Mouse (Mus musculus): Measurements from ENCODE around the gene Ppm1d. TPM values are rescaled to one million over a fixed set of nuclear protein-coding genes. Genes with fewer than 3 reads are reported as not detected.

The Ppm1d gene
- polyA plus RNA-seq, 1 experiment = 3.4 TPM

- TF ChIP-seq GATA1 (IDR thresholded peaks at IDR 0.05; ENCODE audit: low read length) (no peak), TAL1 (IDR thresholded peaks at IDR 0.05; ENCODE audit: low read length) (no peak)
- H3K9me3 ChIP-seq (ENCODE audit: control insufficient read depth, low read length) = peaks cover 4% of the 10 kb centered on the region
- peak overlapping the region; percentile 70 for H3K4me3 ChIP-seq (replicated peaks)
These were observed 2.3 kb downstream of the Ppm1d start for GRCm38 (mm10) chr11:85313361-85313760.

GRCm38 (mm10) chr11:85323567-85324330 is 12.7 kb downstream of the Ppm1d start:
- H3K36me3 ChIP-seq (ENCODE audit: control insufficient read depth) = peaks cover 88% of the 10 kb centered on the region
- no peak overlapping the region for H3K4me3 ChIP-seq (replicated peaks)
- H3K4me1 ChIP-seq (ENCODE audit: control insufficient read depth) = peaks cover 35% of the 10 kb centered on the region
- H3K9me3 ChIP-seq (ENCODE audit: control insufficient read depth, low read length) = peaks cover 2% of the 10 kb centered on the region; the same call in 1 of the 2 replicates
- no peaks in the 10 kb centered on the region for H3K27me3 ChIP-seq (ENCODE audit: control insufficient read depth)
- TF ChIP-seq GATA1 (IDR thresholded peaks at IDR 0.05; ENCODE audit: low read length) (no peak), TAL1 (IDR thresholded peaks at IDR 0.05; ENCODE audit: low read length) (no peak)

More at GRCm38 (mm10) chr11:85313361-85313760, 2.3 kb downstream of the Ppm1d start:
- Histone ChIP-seq H3K27me3 (ENCODE audit: control insufficient read depth) (no peaks in the 10 kb centered on the region), H3K4me1 (ENCODE audit: control insufficient read depth) (peaks cover 42% of the 10 kb centered on the region), H3K36me3 (ENCODE audit: control insufficient read depth) (peaks cover 52% of the 10 kb centered on the region)

GRCm38 (mm10) chr11:85328717-85329116 is 17.7 kb downstream of the Ppm1d start:
- Histone ChIP-seq H3K4me3 (replicated peaks) (no peak overlapping the region), H3K27me3 (ENCODE audit: control insufficient read depth) (no peaks in the 10 kb centered on the region), H3K36me3 (ENCODE audit: control insufficient read depth) (peaks cover 92% of the 10 kb centered on the region), H3K9me3 (ENCODE audit: control insufficient read depth, low read length) (peaks cover 2% of the 10 kb centered on the region; the same call in 1 of the 2 replicates), H3K4me1 (ENCODE audit: control insufficient read depth) (peaks cover 17% of the 10 kb centered on the region)
- no peak for TF ChIP-seq GATA1 (IDR thresholded peaks at IDR 0.05; ENCODE audit: low read length)
- TF ChIP-seq TAL1 (IDR thresholded peaks at IDR 0.05; ENCODE audit: low read length) = no peak

- no peaks in the 10 kb centered on the region for H3K27me3 ChIP-seq (ENCODE audit: control insufficient read depth)
- H3K9me3 ChIP-seq (ENCODE audit: control insufficient read depth, low read length) = peaks cover 2% of the 10 kb centered on the region; the same call in 1 of the 2 replicates
- TF ChIP-seq GATA1 (IDR thresholded peaks at IDR 0.05; ENCODE audit: low read length) (no peak), TAL1 (IDR thresholded peaks at IDR 0.05; ENCODE audit: low read length) (no peak)
- no peak overlapping the region for H3K4me3 ChIP-seq (replicated peaks)
- H3K36me3 ChIP-seq (ENCODE audit: control insufficient read depth) = peaks cover 92% of the 10 kb centered on the region
- peaks cover 11% of the 10 kb centered on the region for H3K4me1 ChIP-seq (ENCODE audit: control insufficient read depth)
These were observed 18.3 kb downstream of the Ppm1d start for GRCm38 (mm10) chr11:85329167-85329894.

GRCm38 (mm10) chr11:85334778-85335177 is 23.7 kb downstream of the Ppm1d start:
- Histone ChIP-seq H3K36me3 (ENCODE audit: control insufficient read depth) (peaks cover 99% of the 10 kb centered on the region), H3K9me3 (ENCODE audit: control insufficient read depth, low read length) (no peaks in the 10 kb centered on the region), H3K4me3 (replicated peaks) (no peak overlapping the region), H3K4me1 (ENCODE audit: control insufficient read depth) (peaks cover 38% of the 10 kb centered on the region), H3K27me3 (ENCODE audit: control insufficient read depth) (no peaks in the 10 kb centered on the region)
- TF ChIP-seq TAL1 (IDR thresholded peaks at IDR 0.05; ENCODE audit: low read length) = no peak
- no peak for TF ChIP-seq GATA1 (IDR thresholded peaks at IDR 0.05; ENCODE audit: low read length)

GRCm38 (mm10) chr11:85339173-85339831 is 28.3 kb downstream of the Ppm1d start:
- TF ChIP-seq TAL1 (IDR thresholded peaks at IDR 0.05; ENCODE audit: low read length) = peak; percentile 97
- peak; percentile 98 for TF ChIP-seq GATA1 (IDR thresholded peaks at IDR 0.05; ENCODE audit: low read length)
- Histone ChIP-seq H3K27me3 (ENCODE audit: control insufficient read depth) (no peaks in the 10 kb centered on the region), H3K9me3 (ENCODE audit: control insufficient read depth, low read length) (no peaks in the 10 kb centered on the region), H3K36me3 (ENCODE audit: control insufficient read depth) (peaks cover 99% of the 10 kb centered on the region), H3K4me3 (replicated peaks) (peak overlapping the region; percentile 68), H3K4me1 (ENCODE audit: control insufficient read depth) (peaks cover 80% of the 10 kb centered on the region)

- H3K36me3 ChIP-seq (ENCODE audit: control insufficient read depth) = peaks cover 98% of the 10 kb centered on the region
- H3K4me1 ChIP-seq (ENCODE audit: control insufficient read depth) = peaks cover 79% of the 10 kb centered on the region
These were observed 29.1 kb downstream of the Ppm1d start for GRCm38 (mm10) chr11:85340070-85340616.

GRCm38 (mm10) chr11:85352539-85353380 is 41.7 kb downstream of the Ppm1d start, which contains the start of gene Bcas3:
TSS of gene Bcas3 (plus strand) at chr11:85353167.
- peaks cover 66% of the 10 kb centered on the region for H3K4me1 ChIP-seq (ENCODE audit: control insufficient read depth)
- H3K36me3 ChIP-seq (ENCODE audit: control insufficient read depth) = peaks cover 57% of the 10 kb centered on the region
- no peak for TF ChIP-seq TAL1 (IDR thresholded peaks at IDR 0.05; ENCODE audit: low read length)
- no peak for TF ChIP-seq GATA1 (IDR thresholded peaks at IDR 0.05; ENCODE audit: low read length)
- no peaks in the 10 kb centered on the region for H3K27me3 ChIP-seq (ENCODE audit: control insufficient read depth)
- H3K9me3 ChIP-seq (ENCODE audit: control insufficient read depth, low read length) = no peaks in the 10 kb centered on the region
- H3K4me3 ChIP-seq (replicated peaks) = peak within 1 kb of the TSS; percentile 87

More at GRCm38 (mm10) chr11:85340070-85340616, 29.1 kb downstream of the Ppm1d start:
- peak overlapping the region; percentile 68 for H3K4me3 ChIP-seq (replicated peaks)
- H3K27me3 ChIP-seq (ENCODE audit: control insufficient read depth) = no peaks in the 10 kb centered on the region
- TF ChIP-seq TAL1 (IDR thresholded peaks at IDR 0.05; ENCODE audit: low read length) = no peak
- no peak; the same call in 1 of the 2 replicates for TF ChIP-seq GATA1 (IDR thresholded peaks at IDR 0.05; ENCODE audit: low read length)
- no peaks in the 10 kb centered on the region for H3K9me3 ChIP-seq (ENCODE audit: control insufficient read depth, low read length)
